Mouse (Mus musculus) liver, adult 2 months (tissue): ENCODE measurements around the gene Dhdds. TPM values are rescaled to one million over a fixed set of nuclear protein-coding genes. Genes with fewer than 3 reads are reported as not detected.
"Not testable (repeated sequence)": the region's sequence is repeated elsewhere in the genome, so short reads cannot be mapped to it uniquely, and the experiment has no call there.

ENCODE experiments used
- DNase-seq: peaks from one replicate; pipeline ENCODE4 v3.0.0-alpha.2; 2011; ENCODE audit warnings: low read depth, low spot score; ENCODE audit errors: extremely low read depth
- H3K27ac ChIP-seq: fragments of 200-500 bp; replicated peaks from 2 replicates; pipeline ENCODE4 v1.5.1; 2012; ENCODE audit warnings: low read depth, mild to moderate bottlenecking, control low read depth, inconsistent platforms, low read length; ENCODE audit not compliant: insufficient read depth
- H3K27me3 ChIP-seq: fragments of 200-500 bp; 2 replicates; pipeline ENCODE4 v1.6.1; 2012; ENCODE audit warnings: mild to moderate bottlenecking, moderate library complexity, low read length, inconsistent platforms; ENCODE audit not compliant: control insufficient read depth, insufficient read depth
- H3K36me3 ChIP-seq: fragments of 200-500 bp; 2 replicates; pipeline ENCODE4 v1.6.1; 2012; ENCODE audit warnings: low read length, inconsistent platforms; ENCODE audit not compliant: control insufficient read depth, insufficient read depth
- H3K4me1 ChIP-seq: fragments of 200-500 bp; 2 replicates; pipeline ENCODE4 v1.6.1; 2011; ENCODE audit warnings: low read length; ENCODE audit not compliant: control insufficient read depth, insufficient read depth
- H3K4me3 ChIP-seq: fragments of 200-500 bp; 2 replicates; pipeline ENCODE4 v1.5.1; 2011; ENCODE audit warnings: low read depth, mild to moderate bottlenecking, control low read depth, low read length, moderate library complexity; ENCODE audit not compliant: insufficient read depth
- H3K79me2 ChIP-seq: fragments of 200-500 bp; 2 replicates; pipeline ENCODE4 v1.6.1; 2012; ENCODE audit warnings: inconsistent platforms, mild to moderate bottlenecking, low read length, moderate library complexity; ENCODE audit not compliant: control insufficient read depth, insufficient read depth
- H3K9ac ChIP-seq: fragments of 200-500 bp; 2 replicates; pipeline ENCODE4 v1.6.1; 2012; ENCODE audit warnings: low read depth, mild to moderate bottlenecking, control low read depth, inconsistent platforms, low read length
- CTCF ChIP-seq: fragments of 200-500 bp; IDR thresholded peaks from 2 replicates; pipeline ENCODE4 v1.5.1; 2011; ENCODE audit warnings: low read depth, low read length, control low read depth
- POLR2A ChIP-seq: fragments of 200-500 bp; IDR thresholded peaks from 2 replicates; pipeline ENCODE4 v1.6.1; 2011; ENCODE audit warnings: low read length, control low read depth; ENCODE audit not compliant: insufficient read depth; ENCODE audit errors: extremely low read depth
- WGBS: fragments of 180-500 bp; shearing (Covaris S2); methylation state at CpG from one replicate; pipeline ENCODE4 v1.1.7; 2018; 5-methylcytosine and 5-hydroxymethylcytosine counted together
- polyA plus RNA-seq: library from polyadenylated mRNA; depleted of rRNA; stranded (reverse); fragments of >200 nt; gene quantifications from 2 replicates; pipeline ENCODE4 v1.2.3, GENCODE M21; 2012
- total RNA-seq: library from RNA; depleted of rRNA; stranded (reverse); fragments of >200 nt; gene quantifications from 2 replicates; pipeline ENCODE4 v1.2.3, GENCODE M21; 2014

Dhdds gene
- total and polyA plus RNA-seq, 2 experiments: 14.0 to 21.3 TPM

DNA sequence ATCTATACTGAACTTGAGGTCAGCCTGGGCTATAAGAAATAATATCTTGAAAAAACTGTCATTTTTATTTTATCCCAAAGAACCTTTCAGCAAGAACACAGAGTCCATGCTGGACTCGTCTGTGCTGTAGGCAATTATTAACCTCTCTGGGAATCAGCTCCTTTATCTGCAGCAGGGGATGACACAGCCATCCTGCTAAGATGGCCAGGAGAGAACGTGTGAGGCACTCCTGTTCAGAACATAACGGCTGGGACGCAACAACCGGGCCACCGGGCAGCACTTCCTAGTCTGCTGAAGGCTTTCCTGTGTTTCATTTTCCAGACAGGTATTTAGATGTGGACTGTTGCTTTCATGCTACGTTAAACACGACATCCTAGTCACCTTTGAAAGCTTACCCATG lies 6.0 kb downstream of the Dhdds start:
- H3K27me3 ChIP-seq: no peaks in the 10 kb centered on the region
- DNase-seq: no peak
- H3K79me2 ChIP-seq: 0 out of 2 replicates have a peak, but pooled peaks cover 2% of the 10 kb centered on the region
- peaks cover 44% of the 10 kb centered on the region for H3K36me3 ChIP-seq
- 75% methylated on average over 8 of the region's 8 CpGs for WGBS
- no peak overlapping the region for H3K9ac ChIP-seq
- no peak overlapping the region for H3K4me3 ChIP-seq
- no peak overlapping the region for H3K27ac ChIP-seq
- TF ChIP-seq CTCF (no peak), POLR2A (no peak)
- H3K4me1 ChIP-seq: no peaks in the 10 kb centered on the region

DNA sequence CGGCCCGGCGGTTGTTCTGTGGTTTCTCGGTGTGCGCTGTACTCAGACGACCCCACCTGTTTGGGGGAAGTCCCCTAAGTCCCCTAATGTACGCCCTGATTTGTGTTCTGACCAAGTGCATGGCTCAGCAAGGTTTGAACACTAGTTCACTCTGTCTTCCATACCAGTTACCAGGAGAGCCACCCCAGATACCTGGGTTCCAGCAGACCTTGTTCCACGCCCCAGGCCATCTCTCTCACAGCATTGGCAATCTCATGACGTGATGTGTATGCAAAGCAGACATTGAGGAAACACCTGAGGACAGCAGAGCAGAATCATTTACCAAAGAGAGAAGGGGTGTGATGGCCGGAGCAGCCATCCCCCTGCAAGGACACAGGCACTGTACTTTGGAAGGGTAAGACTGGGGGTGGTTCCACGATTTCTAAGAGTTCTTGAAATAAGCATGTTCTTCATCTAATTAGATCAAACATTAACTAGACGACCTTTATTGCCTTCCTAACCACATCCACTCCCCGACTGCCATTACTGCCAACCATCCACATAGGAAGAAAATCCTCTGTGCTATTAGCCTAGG lies 9.5 kb downstream of the Dhdds start:
- Histone ChIP-seq H3K27ac (no peak overlapping the region), H3K4me1 (no peaks in the 10 kb centered on the region), H3K9ac (no peak overlapping the region), H3K79me2 (no peaks in the 10 kb centered on the region), H3K27me3 (no peaks in the 10 kb centered on the region), H3K4me3 (no peak overlapping the region), H3K36me3 (peaks cover 52% of the 10 kb centered on the region)
- TF ChIP-seq CTCF (no peak), POLR2A (no peak)
- WGBS: 87% methylated on average over 13 of the region's 13 CpGs
- DNase-seq: no peak

DNA sequence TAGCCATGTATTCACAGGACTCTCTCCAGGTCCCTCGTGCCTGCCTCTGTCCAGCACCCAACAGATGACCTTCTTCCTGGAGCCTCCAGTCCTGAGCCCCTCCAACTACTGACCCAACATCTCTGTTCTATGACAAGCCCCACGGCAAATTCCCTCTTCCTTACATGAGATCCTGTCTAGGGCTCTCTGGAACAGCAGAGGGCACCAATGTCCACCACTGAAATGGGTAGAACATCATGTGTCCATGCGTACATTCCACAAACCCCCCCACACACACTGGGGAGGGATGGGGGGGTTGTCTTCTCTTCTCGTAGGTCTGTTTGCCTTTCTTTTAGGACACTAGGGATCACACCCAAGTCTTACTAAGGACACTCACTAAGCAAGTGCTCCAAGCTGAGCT lies 10.7 kb downstream of the Dhdds start:
- H3K27ac ChIP-seq: no peak overlapping the region
- H3K27me3 ChIP-seq: no peaks in the 10 kb centered on the region
- no peaks in the 10 kb centered on the region for H3K79me2 ChIP-seq
- H3K9ac ChIP-seq: no peak overlapping the region
- 81% methylated on average over 4 of the region's 4 CpGs for WGBS
- H3K36me3 ChIP-seq: peaks cover 48% of the 10 kb centered on the region
- no peaks in the 10 kb centered on the region for H3K4me1 ChIP-seq
- no peak for TF ChIP-seq CTCF
- no peak for TF ChIP-seq POLR2A
- DNase-seq: no peak
- H3K4me3 ChIP-seq: no peak overlapping the region

DNA sequence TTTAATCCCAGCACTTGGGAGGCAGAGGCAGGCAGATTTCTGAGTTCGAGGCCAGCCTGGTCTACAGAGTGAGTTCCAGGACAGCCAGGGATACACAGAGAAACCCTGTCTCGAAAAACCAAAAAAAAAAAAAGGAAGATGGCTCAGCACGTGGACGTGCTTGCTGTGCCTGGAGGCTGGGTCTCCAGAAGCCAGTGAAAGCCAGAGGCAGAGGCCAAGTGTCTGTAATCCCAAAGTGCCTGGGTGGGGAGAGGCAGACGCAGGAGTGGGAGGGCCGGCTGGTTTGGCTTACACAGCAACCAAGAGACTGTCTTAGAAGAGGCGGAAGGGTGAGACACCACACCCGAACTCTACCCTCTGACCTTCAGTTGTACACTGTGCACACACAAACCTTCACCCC lies 12.4 kb downstream of the Dhdds start:
- WGBS: 85% methylated on average over 8 of the region's 8 CpGs
- not testable (repeated sequence) for H3K4me1 ChIP-seq, H3K79me2 ChIP-seq, H3K9ac ChIP-seq, H3K27ac ChIP-seq, H3K27me3 ChIP-seq, H3K4me3 ChIP-seq, DNase-seq
- peaks cover 36% of the 10 kb centered on the region for H3K36me3 ChIP-seq

DNA sequence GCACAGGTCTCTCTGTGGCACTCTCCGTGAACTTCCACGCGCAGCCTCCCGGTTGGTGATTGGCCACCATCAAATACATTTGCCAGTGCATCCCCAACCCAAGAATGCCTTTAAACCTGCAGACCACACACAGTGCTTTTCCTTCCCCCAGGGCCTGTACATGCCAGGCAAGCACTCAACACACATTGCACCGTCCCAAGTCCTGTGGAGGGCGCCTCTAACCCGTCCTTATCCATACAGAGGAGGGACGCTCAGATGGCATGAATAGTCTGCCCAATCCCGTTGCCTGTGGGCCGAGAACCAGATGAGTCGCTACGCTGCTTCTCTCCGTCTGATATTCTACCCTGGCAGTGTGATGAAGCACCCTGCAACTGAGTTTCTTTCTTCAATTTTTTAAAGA lies 17.8 kb downstream of the Dhdds start:
- H3K36me3 ChIP-seq: peaks cover 17% of the 10 kb centered on the region; the same call in 1 of the 2 replicates

DNA sequence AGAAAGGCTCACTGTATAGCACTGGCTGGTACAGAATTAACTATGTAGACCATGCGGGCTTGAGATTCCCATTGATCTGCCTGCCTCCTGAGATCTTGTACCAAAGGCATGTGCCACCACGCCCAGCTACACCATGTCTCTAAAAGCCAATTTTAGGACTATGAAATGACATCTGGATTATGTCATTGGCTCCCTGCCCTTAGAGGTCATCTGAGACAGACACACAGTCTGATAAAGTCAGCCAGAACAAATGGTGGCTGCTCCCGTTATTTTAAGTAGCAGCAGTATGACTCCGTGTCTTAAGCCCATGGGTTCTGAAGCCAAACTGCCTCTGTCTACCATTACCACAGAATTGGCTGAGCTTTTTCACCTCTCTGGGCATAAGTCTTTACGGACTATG lies 20.2 kb downstream of the Dhdds start:
- no peak overlapping the region for H3K4me3 ChIP-seq
- DNase-seq: no peak
- no peak overlapping the region for H3K27ac ChIP-seq
- no peaks in the 10 kb centered on the region for H3K79me2 ChIP-seq
- TF ChIP-seq CTCF: no peak
- no peak for TF ChIP-seq POLR2A
- no peak overlapping the region for H3K9ac ChIP-seq
- H3K4me1 ChIP-seq: no peaks in the 10 kb centered on the region
- H3K36me3 ChIP-seq: peaks cover 22% of the 10 kb centered on the region; the same call in 1 of the 2 replicates
- WGBS: 89% methylated on average over 5 of the region's 5 CpGs
- no peaks in the 10 kb centered on the region for H3K27me3 ChIP-seq

More for the DNA sequence above, 17.8 kb downstream of the Dhdds start:
- WGBS: 97% methylated on average over 13 of the region's 13 CpGs
- Histone ChIP-seq H3K79me2 (no peaks in the 10 kb centered on the region), H3K9ac (no peak overlapping the region), H3K4me3 (no peak overlapping the region), H3K4me1 (no peaks in the 10 kb centered on the region), H3K27ac (no peak overlapping the region), H3K27me3 (no peaks in the 10 kb centered on the region)
- TF ChIP-seq CTCF: no peak
- no peak for TF ChIP-seq POLR2A
- no peak for DNase-seq
